Mouse (Mus musculus): ENCODE data around the gene Tmem210. TPM values are rescaled to one million over a fixed set of nuclear protein-coding genes. Genes with fewer than 3 reads are reported as not detected.

Tmem210 gene
- polyA plus RNA-seq (2015; fragmentation: Nextera tagmentation; extraction: Ambion mirVana) = not detected in 2 replicates

DNA sequence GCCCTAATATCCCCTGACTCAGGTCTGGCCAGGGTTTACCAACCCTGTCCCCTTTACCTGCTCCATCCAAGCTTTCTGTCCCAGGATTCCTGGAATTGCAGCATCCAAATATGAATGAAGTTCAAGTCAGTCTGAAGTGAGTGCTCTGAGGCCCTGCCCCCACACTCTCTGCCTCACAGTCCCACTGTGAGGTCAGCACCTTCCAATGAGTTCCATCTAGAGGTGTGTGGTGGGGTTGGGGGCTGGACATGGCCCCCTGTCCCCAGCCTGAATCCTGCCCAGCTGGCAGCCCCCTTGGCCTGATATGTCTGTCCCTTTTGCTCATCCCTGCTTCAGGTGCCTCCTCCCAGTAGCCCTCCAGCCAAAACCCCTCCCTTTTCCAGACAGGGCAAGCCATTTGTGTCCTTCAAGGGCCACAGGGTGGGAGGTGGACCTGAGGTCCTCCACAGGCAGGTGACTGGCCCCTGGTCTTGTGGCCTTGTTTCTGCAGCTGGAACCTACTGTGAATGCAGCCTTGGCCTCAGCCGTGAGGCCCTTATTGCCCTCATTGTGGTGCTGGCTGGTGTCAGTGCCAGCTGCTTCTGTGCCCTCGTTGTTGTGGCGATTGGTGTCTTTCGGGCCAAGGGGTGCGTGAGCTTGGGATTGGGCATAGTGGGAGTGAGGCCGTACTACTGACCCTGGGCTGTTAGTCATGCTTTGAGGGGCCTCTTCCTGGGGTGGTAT, at the start of gene Tmem210:
Gene Tmem210, plus strand, starts transcription at position 219 of the 723 bp plus-strand sequence.
- Histone ChIP-seq H3K4me2 (no peak within 1 kb of the TSS), H3K4me3 (no peak within 1 kb of the TSS), H3K9me3 (no peaks in the 10 kb centered on the region), H3K4me1 (replicated peaks) (peaks cover 39% of the 10 kb centered on the region), H3K27ac (replicated peaks) (no peak within 1 kb of the TSS), H3K27me3 (peaks cover 55% of the 10 kb centered on the region), H3K9ac (no peak within 1 kb of the TSS), H3K36me3 (peaks cover 33% of the 10 kb centered on the region)
- no peak for ATAC-seq (ENCODE audit: low read depth)
- WGBS = 79% methylated on average over 6 of the region's 6 CpGs

DNA sequence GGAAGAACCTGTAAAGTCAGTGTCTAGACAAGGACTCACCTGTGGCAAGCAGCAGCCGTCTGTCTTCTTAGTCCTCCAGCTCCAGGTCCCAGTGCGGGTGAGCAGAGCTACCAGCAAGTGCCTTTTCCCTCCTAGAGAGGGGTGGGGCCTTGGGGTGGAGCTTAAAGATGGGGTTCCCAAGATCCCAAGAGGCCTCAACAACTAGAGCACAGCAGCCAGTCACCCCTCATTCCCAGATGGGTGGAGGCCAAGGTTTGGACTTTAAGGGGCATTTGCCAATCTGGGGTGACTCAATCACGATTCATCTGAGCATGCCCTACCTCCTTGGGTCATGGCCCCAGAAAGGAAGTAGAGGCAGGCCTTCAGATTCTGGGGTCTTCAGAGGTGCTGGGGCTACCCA, 48.2 kb upstream of the Tmem210 start:
- no peak for ATAC-seq (ENCODE audit: low read depth)
- no peak overlapping the region for H3K27ac ChIP-seq (replicated peaks)
- WGBS = 88% methylated on average over 3 of the region's 3 CpGs

DNA sequence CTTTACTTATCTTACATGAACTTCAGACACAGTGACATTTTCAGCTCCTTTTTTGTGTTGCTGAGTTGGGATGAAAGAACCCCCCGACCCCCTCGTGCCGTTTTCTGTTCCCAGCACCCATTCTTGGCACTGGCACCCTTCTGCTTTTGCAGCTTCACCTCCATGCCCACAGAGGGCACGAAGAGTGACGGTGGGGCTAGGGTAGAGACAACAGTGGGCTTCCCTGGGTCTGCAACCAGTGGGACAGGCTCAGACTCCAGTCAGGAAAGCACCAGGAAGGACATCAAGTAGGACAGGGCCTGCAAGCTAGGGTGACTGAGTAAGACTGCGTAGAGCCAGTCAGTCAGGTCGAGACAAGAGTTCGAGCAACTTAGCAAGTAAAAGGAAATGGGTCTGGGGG, 47.6 kb upstream of the Tmem210 start:
- Histone ChIP-seq H3K36me3 (peaks cover 12% of the 10 kb centered on the region; the same call in 1 of the 2 replicates), H3K9me3 (no peaks in the 10 kb centered on the region), H3K4me1 (replicated peaks) (peaks cover 33% of the 10 kb centered on the region), H3K27me3 (peaks cover 11% of the 10 kb centered on the region), H3K4me3 (peak overlapping the region; percentile 67), H3K9ac (peak overlapping the region; percentile 87), H3K4me2 (peak overlapping the region; percentile 85), H3K27ac (replicated peaks) (peak overlapping the region; percentile 69)
- ATAC-seq (ENCODE audit: low read depth) = peak; percentile 2; the same call in 1 of the 2 replicates
- WGBS = 53% methylated on average over 8 of the region's 8 CpGs

More for the DNA sequence above, 48.2 kb upstream of the Tmem210 start:
- H3K36me3 ChIP-seq = 0 out of 2 replicates have a peak, but pooled peaks cover 7% of the 10 kb centered on the region
- H3K9ac ChIP-seq = no peak overlapping the region
- peaks cover 11% of the 10 kb centered on the region for H3K27me3 ChIP-seq
- H3K9me3 ChIP-seq = no peaks in the 10 kb centered on the region
- no peak overlapping the region for H3K4me2 ChIP-seq
- no peak overlapping the region for H3K4me3 ChIP-seq
- H3K4me1 ChIP-seq (replicated peaks) = peaks cover 33% of the 10 kb centered on the region

DNA sequence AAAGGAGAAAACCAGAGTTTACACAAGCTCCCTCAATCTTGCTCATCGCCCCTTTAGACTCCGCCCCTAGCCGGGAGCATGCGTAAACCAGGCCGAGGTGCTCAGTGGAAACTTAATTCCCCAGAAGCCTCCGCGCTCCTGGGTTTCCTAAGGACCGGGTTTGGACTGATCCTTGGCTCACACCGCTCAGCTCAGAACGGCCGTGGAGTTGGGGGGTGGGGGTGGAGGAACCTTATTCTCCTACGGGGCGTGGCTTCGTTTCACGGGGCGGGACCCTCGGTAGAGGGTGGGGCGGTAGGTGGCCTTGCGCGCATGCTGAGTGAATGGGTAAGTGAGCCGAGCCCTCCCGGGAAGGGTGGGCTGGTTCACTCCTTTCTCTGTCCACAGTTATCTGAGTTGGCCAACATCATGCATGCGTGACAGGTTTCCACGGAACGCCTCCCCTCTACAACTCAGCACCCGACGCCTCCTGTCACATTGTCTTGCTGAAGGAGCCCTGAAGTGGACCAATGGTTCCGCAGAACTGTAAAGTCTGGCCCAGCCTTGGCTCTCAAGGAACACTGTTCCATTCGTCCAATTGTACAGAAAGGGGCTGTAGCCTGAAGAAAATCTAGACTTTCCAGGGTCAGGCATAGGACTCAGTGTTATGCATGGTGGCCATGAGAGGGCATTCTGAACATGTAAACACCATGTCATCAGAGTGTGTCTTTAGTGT, 47.1 kb upstream of the Tmem210 start:
- Histone ChIP-seq H3K9me3 (no peaks in the 10 kb centered on the region), H3K4me3 (peak overlapping the region; percentile 67), H3K9ac (peak overlapping the region; percentile 87), H3K4me1 (replicated peaks) (peaks cover 33% of the 10 kb centered on the region), H3K27ac (replicated peaks) (peak overlapping the region; percentile 69), H3K4me2 (peak overlapping the region; percentile 85), H3K27me3 (peaks cover 11% of the 10 kb centered on the region), H3K36me3 (peaks cover 18% of the 10 kb centered on the region)
- ATAC-seq (ENCODE audit: low read depth) = peak; percentile 80
- 1% methylated on average over 29 of the region's 29 CpGs for WGBS

DNA sequence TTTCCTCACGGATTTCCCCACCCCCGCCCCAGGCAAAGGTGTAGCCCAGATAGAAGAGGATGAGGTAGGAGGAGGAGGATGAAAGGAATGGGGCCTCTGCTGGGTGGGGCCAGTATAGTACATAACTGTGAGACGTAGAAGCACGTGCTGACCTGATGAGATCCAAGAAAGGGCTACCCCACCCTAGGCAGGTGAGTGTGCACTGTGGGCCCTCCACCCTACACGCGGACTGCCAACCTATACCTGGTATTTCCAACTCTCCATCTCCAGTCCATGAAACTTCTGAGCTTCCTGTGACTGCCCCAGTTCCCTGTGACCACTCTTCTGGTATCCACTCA, 46.5 kb upstream of the Tmem210 start:
- Histone ChIP-seq H3K9me3 (no peaks in the 10 kb centered on the region), H3K27ac (replicated peaks) (peak overlapping the region; percentile 69), H3K36me3 (peaks cover 23% of the 10 kb centered on the region), H3K4me3 (peak overlapping the region; percentile 67), H3K4me1 (replicated peaks) (peaks cover 33% of the 10 kb centered on the region), H3K4me2 (peak overlapping the region; percentile 85), H3K27me3 (peaks cover 11% of the 10 kb centered on the region), H3K9ac (peak overlapping the region; percentile 87)
- peak; percentile 45 for ATAC-seq (ENCODE audit: low read depth)
- WGBS = 22% methylated on average over 6 of the region's 6 CpGs

DNA sequence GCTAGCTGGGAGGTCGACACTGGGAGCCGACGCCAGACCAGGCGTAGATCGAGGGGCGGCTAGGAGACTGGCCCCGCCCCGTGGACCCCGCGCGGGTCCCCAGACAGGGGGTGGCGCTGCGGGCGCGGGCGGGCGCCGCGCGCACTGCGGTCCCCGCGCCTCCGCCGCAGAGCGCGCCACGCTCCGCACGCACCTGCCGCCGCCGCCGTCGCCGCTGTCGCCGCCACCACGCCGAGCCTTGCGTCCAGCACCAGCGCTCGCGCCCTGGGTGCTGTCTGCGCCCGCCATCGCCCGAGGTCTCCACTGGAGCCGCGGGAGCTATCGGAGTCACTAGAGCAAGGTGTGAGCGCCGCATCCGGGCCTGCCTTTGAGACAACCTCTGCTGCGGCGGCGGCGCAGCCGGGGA, 45.8 kb upstream of the Tmem210 start, which contains the start of the genes Rnf208 and Cysrt1:
Gene Rnf208, plus strand, starts transcription at position 155 of the 406 bp plus-strand sequence.
Gene Cysrt1, minus strand, starts transcription at position 352 of the 406 bp plus-strand sequence.
- peaks cover 11% of the 10 kb centered on the region for H3K27me3 ChIP-seq
- WGBS = 0% methylated on average over 55 of the region's 59 CpGs
- H3K36me3 ChIP-seq = peaks cover 30% of the 10 kb centered on the region
- H3K4me2 ChIP-seq = peak within 1 kb of the TSS; percentile 85
- no peaks in the 10 kb centered on the region for H3K9me3 ChIP-seq
- peak within 1 kb of the TSS; percentile 69 for H3K27ac ChIP-seq (replicated peaks)
- H3K4me3 ChIP-seq = peak within 1 kb of the TSS; percentile 67
- H3K4me1 ChIP-seq (replicated peaks) = peaks cover 33% of the 10 kb centered on the region
- H3K9ac ChIP-seq = peak within 1 kb of the TSS; percentile 87
- peak; percentile 47 for ATAC-seq (ENCODE audit: low read depth)

DNA sequence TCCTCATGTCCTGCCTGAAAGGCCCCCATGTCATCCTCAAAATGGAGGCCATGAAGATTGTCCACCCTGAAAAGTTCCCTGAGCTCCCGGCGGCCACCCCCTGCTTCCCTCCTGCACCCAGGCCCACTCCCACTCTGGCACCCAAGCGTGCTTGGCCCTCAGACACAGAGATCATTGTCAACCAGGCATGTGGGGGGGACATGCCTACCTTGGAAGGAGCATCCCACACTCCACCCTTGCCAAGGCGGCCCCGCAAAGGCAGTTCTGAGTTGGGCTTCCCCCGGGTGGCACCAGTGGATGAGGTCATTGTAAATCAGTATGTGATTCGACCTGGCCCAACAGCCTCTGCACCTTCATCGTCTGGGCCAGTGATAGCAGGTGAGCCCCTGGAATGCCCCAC, 44.6 kb upstream of the Tmem210 start:
- peak overlapping the region; percentile 85 for H3K4me2 ChIP-seq
- no peak overlapping the region for H3K27ac ChIP-seq (replicated peaks)
- H3K36me3 ChIP-seq = peaks cover 41% of the 10 kb centered on the region
- 77% methylated on average over 8 of the region's 8 CpGs for WGBS
- H3K27me3 ChIP-seq = peaks cover 11% of the 10 kb centered on the region; the same call in 1 of the 2 replicates
- peak overlapping the region; percentile 67 for H3K4me3 ChIP-seq
- peak overlapping the region; percentile 87 for H3K9ac ChIP-seq
- peaks cover 33% of the 10 kb centered on the region for H3K4me1 ChIP-seq (replicated peaks)
- no peak for ATAC-seq (ENCODE audit: low read depth)
- H3K9me3 ChIP-seq = no peaks in the 10 kb centered on the region

DNA sequence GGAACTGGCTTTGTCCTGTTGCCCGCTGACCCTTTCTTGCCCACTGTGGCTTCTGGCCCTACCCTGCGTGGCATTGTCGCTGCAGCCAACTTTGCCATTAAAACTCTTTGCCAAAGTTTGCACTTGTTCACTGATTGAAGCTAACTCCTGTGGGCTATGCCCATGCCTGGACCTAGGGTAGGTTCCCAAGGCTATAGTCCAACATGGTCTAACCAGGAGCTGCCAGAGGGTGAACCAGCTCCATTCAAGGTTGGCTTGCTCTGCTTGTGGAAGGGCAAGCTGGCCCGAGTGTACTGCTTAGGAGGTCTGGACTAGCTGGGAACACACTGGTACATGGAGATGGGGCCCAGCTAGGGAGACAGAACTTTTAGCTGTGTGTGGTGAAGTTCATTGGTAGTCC, 43.8 kb upstream of the Tmem210 start:
- H3K4me3 ChIP-seq = no peak overlapping the region
- no peak overlapping the region for H3K9ac ChIP-seq
- peaks cover 33% of the 10 kb centered on the region for H3K4me1 ChIP-seq (replicated peaks)
- H3K27me3 ChIP-seq = peaks cover 11% of the 10 kb centered on the region; the same call in 1 of the 2 replicates
- no peak for ATAC-seq (ENCODE audit: low read depth)
- WGBS = 90% methylated on average over 4 of the region's 4 CpGs
- peaks cover 49% of the 10 kb centered on the region for H3K36me3 ChIP-seq
- no peak overlapping the region for H3K4me2 ChIP-seq
- no peak overlapping the region for H3K27ac ChIP-seq (replicated peaks)
- H3K9me3 ChIP-seq = no peaks in the 10 kb centered on the region

DNA sequence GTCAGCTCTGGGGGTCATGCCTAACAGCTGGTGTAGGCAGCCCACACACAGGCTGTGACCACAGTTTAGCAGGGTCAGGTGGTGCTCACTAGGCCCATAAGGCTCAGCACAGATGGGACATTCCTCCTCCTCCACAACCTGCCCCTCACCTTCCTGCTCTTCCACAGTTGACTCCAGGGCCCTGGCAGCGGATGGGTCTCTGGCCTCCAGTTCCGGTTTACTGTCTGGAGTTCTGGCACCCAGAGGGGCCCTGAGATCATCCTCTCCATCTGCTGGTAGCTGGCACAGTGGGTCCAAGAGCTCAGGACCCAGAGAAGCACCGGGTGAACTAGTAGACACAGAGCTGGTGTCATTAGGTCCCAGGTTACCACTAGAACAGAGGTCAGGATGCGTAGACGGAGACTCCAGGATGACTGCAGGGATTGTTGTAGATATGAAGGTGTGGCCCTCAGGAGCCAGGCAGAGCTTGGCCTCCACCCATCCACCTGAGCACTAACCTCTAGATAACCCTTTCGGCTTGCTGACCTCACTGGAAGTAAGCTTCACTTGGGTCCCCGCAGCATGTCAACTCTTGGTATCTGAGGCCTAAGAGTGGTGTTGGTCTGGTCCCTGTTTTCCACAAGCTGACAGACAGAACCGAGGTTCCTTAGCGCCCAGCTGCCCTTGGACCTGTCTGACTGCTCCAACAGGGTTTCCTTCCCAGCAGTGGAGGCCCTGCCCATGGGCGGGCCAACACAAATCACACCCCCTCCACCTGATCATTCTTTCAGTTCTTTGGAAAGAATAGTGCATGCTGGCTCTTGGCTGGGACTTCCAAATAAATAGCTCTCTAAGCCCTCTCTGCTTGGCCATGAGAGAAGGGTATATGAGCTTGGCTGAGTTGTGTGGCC, 41.5 kb upstream of the Tmem210 start, which contains the start of gene AL732309.1:
Gene AL732309.1, minus strand, starts transcription at position 681 of the 890 bp plus-strand sequence.
- peaks cover 21% of the 10 kb centered on the region for H3K4me1 ChIP-seq (replicated peaks)
- H3K4me2 ChIP-seq = no peak within 1 kb of the TSS
- peaks cover 7% of the 10 kb centered on the region; the same call in 1 of the 2 replicates for H3K27me3 ChIP-seq
- H3K36me3 ChIP-seq = peaks cover 72% of the 10 kb centered on the region
- WGBS = 92% methylated on average over 10 of the region's 10 CpGs
- ATAC-seq (ENCODE audit: low read depth) = no peak
- no peaks in the 10 kb centered on the region for H3K9me3 ChIP-seq
- no peak within 1 kb of the TSS for H3K27ac ChIP-seq (replicated peaks)
- H3K4me3 ChIP-seq = no peak within 1 kb of the TSS
- no peak within 1 kb of the TSS for H3K9ac ChIP-seq

DNA sequence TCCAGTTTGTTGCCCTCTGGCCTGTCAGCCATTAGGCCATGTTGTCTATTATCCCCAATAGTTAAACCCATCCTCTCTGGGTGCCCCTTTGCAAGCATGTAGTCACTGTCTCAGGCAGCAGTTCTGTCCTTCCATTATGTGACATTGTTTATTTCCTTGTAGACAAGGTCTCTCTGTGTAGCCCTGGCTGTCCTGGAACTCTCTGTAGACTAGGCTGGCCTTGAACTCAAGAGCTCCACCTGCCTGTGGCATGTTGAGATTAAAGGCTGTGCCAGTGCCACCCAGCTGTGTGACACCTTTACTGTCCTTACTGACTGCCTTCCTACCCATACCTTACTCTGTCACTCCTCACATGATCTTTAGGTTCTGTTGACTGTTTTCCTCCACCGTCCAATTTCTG, 35.6 kb upstream of the Tmem210 start:
- no peaks in the 10 kb centered on the region for H3K27me3 ChIP-seq
- H3K4me1 ChIP-seq (replicated peaks) = peaks cover 25% of the 10 kb centered on the region
- no peak overlapping the region for H3K9ac ChIP-seq
- H3K36me3 ChIP-seq = peaks cover 59% of the 10 kb centered on the region
- H3K4me3 ChIP-seq = no peak overlapping the region
- no peak for ATAC-seq (ENCODE audit: low read depth)
- H3K27ac ChIP-seq (replicated peaks) = no peak overlapping the region
- H3K4me2 ChIP-seq = no peak overlapping the region
- no peaks in the 10 kb centered on the region for H3K9me3 ChIP-seq
- WGBS = 85% methylated on average over 1 of the region's 1 CpGs

DNA sequence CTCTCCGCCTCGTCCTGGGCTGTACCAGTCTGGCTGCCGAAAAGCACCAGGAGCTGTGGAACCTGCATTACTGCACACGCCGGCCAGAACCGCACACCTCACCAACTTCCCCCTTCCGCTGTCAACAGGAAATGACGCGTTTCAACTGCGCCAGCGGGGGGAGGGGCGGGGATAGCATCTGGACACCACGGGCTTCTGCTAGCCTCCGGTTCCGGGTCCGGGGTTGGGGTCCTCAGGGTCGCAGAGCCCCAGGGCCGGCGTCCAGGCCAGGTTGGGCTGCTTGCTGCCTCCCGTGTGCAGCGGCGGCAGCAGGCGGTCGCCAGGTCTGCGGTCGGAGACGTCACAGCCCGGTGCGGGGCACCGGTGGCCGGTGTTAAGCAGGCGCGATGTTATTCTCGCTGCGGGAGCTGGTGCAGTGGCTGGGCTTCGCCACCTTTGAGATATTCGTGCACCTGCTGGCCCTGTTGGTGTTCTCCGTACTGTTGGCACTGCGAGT, 32.6 kb upstream of the Tmem210 start, which contains the start of gene Tmem203:
Gene Tmem203, plus strand, starts transcription at position 156 of the 496 bp plus-strand sequence.
- peaks cover 25% of the 10 kb centered on the region for H3K4me1 ChIP-seq (replicated peaks)
- peak; percentile 87 for ATAC-seq (ENCODE audit: low read depth)

More for the DNA sequence above, 32.6 kb upstream of the Tmem210 start, which contains the start of gene Tmem203:
- peaks cover 31% of the 10 kb centered on the region for H3K36me3 ChIP-seq
- H3K4me3 ChIP-seq = peak within 1 kb of the TSS; percentile 79
- peak within 1 kb of the TSS; percentile 88 for H3K9ac ChIP-seq
- H3K4me2 ChIP-seq = peak within 1 kb of the TSS; percentile 100
- H3K27ac ChIP-seq (replicated peaks) = peak within 1 kb of the TSS; percentile 81
- H3K27me3 ChIP-seq = no peaks in the 10 kb centered on the region
- WGBS = under 1% methylated on average over 39 of the region's 39 CpGs
- no peaks in the 10 kb centered on the region for H3K9me3 ChIP-seq

Measured in neural tube, embryonic 13.5 days (tissue).